Mouse (Mus musculus): ENCODE data around the gene Liph. TPM values are rescaled to one million over a fixed set of nuclear protein-coding genes. Genes with fewer than 3 reads are reported as not detected.
"Not testable (repeated sequence)": the region's sequence is repeated elsewhere in the genome, so short reads cannot be mapped to it uniquely, and the experiment has no call there.

Gene Liph
- under 1 TPM; 0.14 to 0.18 TPM for total RNA-seq (2021)

DNA sequence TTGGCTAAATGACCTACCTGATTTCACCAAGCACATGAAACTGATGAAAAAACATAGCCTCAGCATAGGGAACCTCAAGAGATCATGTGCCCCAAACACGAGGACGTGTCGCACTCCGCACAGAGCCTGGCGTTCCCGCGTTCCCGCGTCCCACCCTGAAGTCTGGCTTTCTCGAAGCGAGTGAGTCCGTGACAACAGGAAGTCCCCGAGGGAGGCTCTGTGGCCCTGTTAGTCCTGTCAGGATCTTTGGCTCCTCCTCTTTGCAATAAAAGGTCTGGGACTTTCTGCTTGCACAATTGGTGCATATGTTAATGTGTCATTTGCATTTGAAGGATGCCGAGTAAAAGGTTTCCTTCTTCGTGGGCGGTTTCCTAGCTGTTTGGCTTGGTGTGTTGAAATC, at the start of gene Liph:
Liph (minus strand) TSS at position 360 of the 400 bp plus-strand sequence.
- no peak for DNase-seq
- intact Hi-C loops (cut with DNase I): no loop called here

DNA sequence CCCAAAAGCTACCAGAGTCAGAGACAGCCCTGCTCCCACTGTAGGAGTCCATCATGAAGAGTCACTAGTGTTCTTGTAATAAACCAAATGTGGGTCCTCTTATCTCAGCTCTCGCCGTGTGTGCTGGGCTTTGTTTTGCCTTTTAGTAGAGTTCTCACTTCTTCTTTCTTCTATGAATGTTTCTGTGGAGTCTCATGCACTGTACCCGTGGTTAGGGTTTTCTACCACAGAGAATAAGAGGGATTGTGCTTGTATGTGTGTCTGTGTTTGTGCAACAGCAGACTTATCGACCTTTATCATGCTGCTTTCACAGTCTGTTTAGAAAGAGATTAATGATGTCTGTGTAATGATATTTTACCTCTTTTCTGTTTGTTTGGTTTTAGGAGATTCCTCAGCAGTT, 48.4 kb upstream of the Liph start:
- intact Hi-C loops (cut with DNase I): no loop called here
- no peak for DNase-seq

DNA sequence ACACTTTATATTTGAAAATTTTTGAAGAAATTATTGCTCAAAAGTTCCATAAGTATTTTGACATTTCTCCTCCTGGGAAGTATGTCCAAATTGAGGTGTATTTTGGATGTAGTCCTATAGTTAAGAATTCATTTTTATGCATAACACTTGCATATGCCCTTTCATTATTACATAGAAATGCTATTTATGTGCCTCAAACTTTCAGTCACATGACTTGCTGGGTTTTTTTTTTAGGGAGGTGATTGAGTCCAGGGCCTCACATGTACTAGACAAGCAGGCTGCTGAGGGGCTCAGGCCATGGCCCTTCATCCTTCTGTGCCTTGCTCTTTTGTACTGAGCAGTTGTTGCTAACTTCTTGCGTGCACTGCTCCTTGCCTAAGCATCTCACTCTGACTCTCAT, 44.5 kb upstream of the Liph start:
- no peak for DNase-seq
- intact Hi-C loops (cut with DNase I): no loop called here

DNA sequence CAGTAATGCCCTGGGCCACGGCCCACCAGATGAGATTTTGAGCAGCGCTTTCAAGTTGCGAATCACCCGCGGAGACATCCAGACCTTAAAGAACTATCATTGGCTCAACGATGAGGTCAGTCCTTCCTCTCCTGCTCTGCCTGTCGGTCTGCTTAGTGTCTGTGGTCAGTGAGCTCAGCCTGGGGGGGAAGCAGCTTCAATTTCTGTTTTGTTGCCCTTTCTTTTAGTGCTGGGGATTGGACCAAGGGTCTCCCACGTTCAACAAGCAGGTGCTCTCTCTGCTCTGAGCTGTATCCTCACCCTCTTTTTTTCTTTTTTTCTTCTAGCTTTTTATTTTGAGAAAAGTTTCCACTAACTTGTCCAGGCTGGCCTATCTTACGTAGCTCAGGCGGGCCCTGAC, 43.1 kb upstream of the Liph start:
- DNase-seq: no peak
- intact Hi-C loops (cut with DNase I): no loop called here

DNA sequence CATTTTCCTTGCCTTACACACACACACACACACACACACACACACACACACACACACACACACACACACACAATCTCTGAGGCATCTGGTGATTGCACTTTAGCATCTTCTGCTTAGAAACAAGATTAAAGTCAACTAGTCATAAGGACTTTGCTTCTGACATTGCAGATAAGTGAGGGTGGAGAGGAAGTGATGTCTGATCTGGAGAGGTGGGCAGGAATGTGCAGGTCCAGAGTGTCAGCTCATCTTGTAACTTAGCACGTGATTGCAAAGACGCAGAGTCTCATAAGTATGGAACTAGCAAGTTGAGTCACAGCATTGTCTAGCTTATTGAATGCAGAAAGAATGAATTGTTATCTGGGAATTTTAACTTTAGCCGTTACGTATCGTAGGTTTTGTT, 32.0 kb upstream of the Liph start:
- intact Hi-C loops (cut with DNase I): no loop called here
- DNase-seq: no peak

DNA sequence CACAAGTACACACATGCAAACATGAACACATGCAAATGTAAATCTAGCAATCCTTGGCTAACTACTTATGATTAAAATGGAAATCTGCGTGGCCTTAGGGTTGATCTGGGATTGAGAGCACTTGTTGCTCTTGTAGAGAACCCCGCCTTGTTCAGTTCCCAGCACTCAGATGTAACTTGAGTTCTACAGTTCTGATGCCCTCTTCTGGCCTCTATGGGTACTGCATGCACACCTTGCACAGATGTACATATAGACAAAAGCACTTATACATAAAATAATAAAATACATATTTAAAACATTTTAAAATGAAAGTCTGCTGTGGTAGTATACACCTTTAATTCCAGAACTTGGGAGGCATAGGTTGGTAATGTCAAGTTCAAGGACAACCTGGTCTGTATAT, 26.7 kb upstream of the Liph start:
- intact Hi-C loops (cut with DNase I): no loop called here

DNA sequence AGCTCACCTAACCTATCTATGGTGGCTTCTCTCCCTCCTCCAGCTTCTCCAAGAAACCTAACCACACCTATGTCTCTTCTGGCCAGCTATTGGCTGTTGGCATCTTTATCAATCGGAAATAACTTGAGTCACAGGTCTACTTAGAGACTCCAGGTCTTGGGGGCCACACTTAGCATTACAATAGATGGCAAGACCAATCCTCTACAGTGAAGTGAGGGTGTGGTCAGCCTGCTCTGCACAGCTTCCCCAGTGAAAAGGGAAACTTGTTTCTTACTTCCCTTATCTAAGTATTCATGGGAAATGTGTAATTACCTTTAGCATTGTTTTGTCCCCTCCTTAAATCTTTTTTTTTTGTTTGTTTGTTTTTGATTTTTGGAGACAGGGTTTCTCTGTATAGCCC, 20.1 kb upstream of the Liph start:
- no peak for DNase-seq
- intact Hi-C loops (cut with DNase I): no loop called here

More for the DNA sequence above, 26.7 kb upstream of the Liph start:
- peak; percentile 11 for DNase-seq

DNA sequence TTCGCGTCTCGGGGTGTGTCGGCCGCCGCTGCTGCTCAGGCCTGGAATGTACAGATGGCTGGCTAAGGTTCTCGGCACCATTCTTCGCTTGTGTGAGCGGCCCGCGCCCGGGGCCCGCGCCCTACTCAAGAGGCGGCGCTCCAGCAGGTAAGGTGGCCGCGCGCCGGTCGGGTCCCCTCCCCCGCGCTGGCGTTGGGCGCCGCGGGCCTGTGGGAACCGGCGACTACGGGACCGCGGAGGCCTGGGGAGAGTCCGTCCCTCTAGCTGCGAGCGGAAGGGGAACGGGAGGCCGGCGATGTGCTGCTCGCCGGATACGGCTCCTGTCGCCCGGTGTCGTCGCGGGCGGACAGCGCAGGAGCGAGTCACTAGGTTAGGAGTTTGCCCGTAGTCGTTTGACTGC, 14.1 kb upstream of the Liph start:
- intact Hi-C loops (cut with DNase I): no loop called here
- DNase-seq: no peak

DNA sequence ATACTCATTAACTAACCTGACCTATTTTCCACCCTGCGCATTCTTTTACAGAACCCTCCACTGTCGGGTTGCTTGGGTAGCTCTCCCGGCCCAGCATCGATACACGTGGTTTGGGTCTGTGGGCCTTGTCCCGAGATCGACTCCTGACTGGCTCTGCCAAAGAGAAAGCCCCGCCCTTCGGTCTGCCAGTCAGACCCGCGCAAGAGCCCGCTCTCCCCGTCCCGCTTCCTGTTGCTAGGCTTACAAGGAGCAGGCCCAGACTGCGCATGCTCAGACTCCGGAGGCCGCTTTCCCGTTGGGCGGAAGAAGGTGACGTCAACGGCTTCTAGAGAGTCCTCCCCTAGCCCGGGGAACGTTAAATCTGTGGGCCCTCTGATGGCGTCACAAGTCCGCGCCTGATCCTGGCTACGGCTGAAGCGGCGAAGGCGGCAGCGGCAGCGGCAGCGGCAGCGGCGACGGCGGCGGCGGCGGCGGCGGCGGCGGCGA, 13.7 kb upstream of the Liph start, which contains the start of gene Senp2:
Senp2 (plus strand) TSS at position 386 of the 486 bp plus-strand sequence.
- intact Hi-C loops (cut with DNase I): no loop called here
- peak; percentile 100 for DNase-seq

DNA sequence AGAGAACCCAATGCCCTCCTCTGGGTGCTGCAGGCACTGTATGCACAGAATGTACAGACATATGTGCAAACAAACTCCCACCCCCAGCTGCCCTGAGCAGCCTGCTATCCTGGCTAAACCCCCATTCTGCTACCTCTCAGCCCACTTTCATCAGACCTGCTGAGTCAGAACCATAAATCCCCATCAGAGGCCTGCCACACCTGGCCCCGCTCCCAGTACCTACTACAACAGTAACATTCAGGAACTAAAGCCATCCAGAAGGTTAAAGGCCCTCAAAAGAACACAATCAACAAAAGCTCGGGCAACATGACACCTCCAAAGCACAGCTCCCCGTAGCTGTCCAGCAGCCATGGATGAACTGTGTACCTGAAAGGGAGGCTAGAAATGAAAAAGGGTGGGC, 6.1 kb upstream of the Liph start:
- intact Hi-C loops (cut with DNase I): no loop called here
- DNase-seq: no peak

DNA sequence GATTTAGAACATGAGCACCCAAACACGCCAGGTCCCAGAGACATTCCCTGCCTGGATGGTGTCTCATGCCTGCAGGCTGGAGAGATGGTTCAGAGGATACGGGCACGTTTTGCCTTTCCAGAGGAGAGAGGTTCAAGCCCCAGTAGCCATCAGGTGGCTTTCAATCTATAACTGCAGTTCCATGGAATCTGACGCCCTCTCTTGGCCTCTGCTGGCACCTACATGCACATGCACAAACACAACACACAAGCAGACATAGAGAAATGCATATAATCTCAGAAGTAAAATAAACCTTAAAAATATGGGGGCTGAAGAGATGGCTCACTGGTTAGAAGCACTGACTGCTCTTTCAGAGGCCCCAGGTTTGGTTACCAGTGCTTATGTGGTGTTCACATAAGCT, 5.7 kb upstream of the Liph start:
- intact Hi-C loops (cut with DNase I): no loop called here

DNA sequence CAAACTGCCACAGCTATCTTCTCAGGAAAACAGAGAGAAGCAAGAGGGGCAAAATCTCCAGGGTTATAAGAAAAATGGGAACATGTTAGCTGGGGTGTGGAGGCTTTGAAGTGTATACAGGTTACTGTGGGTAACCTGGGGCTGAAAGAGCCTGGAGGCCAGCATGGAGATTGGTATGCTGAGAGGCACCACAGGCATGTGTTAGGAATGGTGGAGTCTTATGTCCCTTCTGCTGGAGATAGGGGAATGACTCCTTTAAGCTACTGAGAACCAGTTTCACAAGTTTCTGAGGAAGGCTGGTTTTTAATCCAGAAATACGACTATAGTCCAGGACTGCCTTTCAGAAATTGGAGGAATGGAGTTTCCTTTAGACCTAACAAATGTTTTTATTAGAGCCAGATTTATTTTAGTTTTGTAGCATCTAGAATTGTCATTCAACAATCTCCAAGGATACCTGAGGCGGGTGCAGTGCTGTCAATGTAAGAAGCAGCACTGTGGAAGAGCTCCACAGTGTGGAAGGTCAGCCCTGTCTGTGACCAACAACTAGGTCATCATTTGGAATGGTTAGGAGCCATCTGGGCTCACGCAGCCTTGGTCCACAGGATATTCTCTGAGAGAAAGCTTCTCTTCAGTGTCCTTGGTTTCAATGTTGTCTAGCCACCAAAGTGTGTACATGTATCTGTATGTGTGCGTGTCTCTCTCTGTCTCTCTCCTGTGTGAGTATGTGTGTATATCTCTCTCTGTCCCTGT, 4.7 kb upstream of the Liph start:
- no peak for DNase-seq
- intact Hi-C loops (cut with DNase I): no loop called here

More for the DNA sequence above, 5.7 kb upstream of the Liph start:
- no peak for DNase-seq

DNA sequence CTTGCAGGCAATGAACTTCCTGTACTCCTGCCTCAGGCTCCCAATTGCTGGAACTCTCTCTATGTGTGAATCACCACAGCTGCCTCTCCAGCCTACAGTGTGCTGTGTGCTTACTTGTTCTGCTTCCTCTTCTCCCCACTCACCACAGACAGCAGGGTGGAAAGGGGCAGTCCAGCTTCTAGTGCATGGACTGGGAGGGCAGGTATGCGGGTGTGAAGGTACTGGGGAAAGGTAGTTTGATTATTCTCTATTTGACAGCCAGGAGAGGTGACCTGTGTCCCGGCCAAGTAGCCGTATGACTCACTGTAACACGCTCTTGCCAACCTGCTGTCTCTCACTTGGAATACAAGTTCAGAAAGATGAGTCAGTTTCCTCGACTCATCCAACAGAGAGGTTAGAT, 2.6 kb upstream of the Liph start:
- intact Hi-C loops (cut with DNase I): no loop called here

DNA sequence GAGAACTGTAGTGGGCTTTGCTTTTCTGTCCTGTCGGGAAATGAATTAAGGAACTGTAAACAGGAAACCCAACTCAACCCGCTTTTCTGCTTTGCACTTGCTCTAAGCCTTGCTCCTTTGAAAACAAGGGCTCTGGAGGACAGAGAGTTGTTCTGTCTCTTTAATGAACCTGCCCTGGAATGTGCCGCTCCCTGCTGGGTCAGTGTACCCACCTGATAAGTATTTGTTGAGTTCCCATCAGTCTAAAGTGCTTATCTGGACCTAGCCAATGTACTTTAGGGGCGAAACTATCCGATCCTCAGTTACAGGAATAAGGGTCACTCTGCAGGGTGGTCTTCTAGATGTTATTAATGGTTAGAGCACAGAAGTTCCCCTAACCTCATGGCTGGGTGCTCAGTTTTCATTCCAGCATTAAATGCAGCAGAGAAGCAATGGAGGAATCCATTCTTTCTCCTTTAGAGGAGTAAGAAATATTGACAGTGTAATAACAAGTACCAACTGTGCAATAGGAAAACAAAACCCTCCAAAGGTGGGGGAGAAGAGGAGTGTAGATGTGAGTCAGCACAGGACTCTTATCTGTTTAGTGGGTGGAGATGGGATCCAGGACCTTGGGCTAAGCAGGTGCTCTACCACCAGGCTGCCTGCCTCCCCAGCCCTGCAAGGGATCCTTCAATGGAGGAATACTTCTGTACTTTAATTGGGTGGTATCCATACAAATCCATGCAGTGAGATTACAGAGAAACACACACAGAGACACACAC, 1.6 kb upstream of the Liph start:
- intact Hi-C loops (cut with DNase I): no loop called here
- no peak for DNase-seq

More for the DNA sequence above, 2.6 kb upstream of the Liph start:
- DNase-seq: no peak

DNA sequence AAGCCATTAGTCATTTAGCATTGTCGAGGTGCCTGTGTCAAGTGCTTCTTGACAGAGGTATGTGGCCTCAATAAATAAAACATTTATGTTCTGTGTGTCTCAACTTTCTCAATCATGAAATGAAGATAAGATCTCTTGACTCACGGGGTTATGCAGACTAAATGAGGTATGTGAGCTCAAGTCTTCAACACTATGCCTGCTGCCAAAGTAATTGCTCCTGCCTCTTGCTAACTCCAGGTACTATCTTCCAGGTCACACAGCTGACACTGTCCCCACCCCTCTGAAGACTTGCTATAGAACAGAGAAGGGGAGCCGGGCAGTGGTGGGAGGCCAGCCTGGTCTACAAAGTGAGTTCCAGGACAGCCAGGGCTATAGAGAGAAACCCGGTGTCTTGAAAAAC, 939 bp upstream of the Liph start:
- no peak for DNase-seq
- intact Hi-C loops (cut with DNase I): no loop called here

DNA sequence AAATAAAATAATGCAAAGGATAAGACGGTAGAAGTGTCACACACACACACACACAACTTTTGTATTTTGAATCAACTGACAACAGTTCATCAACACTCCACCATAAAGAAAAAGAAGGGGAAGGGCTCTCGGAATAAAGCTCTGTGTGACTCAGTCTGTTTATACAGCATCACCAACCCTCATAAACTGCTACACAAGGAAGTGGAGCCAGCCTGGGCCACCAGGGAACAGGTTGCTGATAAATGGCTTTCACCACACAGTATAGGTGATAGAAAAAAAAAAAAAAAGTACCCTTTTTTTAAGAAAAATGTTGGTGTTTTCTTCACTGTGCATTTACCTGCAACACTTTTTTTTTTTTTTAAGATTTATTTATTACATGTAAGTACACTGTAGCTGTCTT, 3.7 kb downstream of the Liph start:
- intact Hi-C loops (cut with DNase I): no loop called here
- DNase-seq: no peak

DNA sequence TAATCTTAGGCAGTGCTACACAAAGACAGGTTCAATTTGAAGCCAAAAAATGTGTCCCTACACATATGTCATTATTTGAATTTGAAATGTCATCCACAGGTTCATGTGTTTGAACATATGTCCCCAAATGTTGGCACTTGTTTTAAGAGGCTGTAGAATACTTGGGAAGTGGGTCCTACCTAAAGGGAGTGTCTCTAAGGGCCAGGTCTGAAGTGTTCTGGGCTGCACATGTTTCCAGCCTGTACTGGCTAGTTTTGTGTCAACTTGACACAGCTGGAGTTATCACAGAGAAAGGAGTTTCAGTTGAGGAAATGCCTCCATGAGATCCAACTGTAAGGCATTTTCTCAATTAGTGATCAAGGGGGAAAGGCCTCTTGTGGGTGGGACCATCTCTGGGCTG, 4.6 kb downstream of the Liph start:
- intact Hi-C loops (cut with DNase I); DNase-seq: not testable (repeated sequence)

DNA sequence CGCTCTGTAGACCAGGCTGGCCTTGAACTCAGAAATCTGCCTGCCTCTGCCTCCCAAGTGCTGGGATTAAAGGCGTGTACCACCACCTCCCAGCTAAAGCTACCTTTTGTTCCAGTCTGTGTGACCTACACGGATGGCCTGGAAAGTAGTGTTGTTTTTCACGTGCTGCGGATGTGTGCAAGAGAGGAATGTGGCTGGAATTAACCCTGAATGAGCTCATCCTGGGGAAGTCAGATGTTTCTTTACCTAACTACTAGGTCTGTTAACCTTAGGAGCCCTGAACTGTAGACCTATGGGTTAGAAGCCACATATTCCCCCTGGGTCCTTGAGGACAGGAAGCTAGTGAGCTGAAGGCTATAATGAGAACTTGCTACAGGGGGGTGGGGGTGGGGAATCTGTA, 7.5 kb downstream of the Liph start:
- no peak for DNase-seq
- intact Hi-C loops (cut with DNase I): no loop called here

DNA sequence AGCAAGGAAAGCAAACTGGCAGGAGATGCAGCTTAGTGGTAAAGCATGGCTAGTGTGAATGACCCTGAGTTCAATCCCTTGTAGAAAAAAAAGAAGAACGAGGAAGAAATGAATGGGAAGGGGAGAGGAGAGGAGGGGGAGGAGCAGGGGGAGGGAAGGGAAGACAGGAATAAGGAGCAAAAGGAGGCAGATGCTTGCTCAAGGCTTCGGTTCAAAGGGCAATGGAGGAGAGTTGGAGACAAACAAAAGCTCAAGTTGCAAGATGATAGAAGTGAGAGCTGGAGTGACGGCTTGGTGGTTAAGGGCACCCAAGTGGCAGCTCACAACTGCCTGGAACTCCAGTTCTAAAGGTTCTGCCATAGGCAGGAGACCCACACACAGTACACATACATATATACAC, 9.3 kb downstream of the Liph start:
- intact Hi-C loops (cut with DNase I): no loop called here
- DNase-seq: no peak

DNA sequence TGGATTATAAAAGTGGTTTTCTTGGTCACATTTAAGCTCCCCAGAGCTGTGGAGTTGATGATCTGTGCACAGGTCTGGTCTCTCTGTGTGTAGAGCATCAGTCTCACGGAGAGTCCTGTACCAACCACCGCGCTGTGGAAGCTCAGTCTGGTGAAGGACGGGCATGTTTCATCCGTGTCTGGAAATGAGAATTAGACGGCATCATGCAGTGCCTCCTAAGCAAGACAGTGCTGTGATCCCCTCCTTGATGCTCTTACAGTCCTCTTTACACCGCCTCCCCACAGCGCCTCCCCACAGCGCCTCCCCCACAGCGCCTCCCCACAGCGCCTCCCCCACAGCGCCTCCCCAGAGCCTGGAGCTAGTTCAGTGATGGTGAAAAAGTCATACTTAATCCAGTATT, 11.4 kb downstream of the Liph start:
- intact Hi-C loops (cut with DNase I): no loop called here
- DNase-seq: no peak

DNA sequence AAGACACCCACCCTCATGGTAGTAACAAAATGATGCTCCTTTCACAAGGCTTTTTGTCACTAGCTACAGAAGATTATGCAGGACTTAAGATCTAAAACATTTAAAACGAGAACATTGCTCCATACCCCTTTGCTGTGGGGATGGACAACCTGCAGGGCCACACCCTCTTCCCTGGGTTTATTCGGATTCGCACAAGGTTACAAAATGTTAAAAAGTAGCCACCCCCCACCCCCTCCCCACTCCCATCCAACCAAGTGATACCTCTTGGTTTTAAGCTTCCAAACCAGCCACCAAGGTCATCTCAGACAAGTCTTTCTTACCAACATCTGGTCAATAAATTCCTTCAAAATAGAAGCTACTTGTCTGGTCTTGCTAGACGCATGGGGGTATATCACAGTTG, 11.9 kb downstream of the Liph start:
- intact Hi-C loops (cut with DNase I): no loop called here
- no peak for DNase-seq

DNA sequence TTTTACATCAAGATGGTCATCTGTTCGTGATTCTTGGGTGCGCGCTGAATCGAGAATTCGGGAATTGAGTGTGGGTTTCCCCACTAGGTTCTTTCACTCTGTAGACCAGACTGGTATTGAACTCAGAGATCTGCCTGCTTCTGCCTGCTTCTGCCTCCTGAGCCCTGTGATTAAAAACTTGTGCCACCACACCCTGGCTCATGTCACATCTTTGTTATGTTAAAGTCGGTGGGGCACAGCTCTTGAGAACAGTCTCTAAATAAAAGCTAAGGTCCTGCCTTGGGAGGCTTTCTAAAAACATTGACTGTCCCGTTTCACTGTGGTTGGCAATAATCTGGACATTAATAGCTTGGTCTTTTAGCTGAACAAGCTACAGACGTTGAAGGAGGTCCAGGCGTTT, 12.3 kb downstream of the Liph start:
- intact Hi-C loops (cut with DNase I): no loop called here
- no peak for DNase-seq

All from left cerebral cortex, postnatal 4 days (tissue).